Mouse (Mus musculus): ENCODE results near the gene Traf2. TPM values are rescaled to one million over a fixed set of nuclear protein-coding genes. Genes with fewer than 3 reads are reported as not detected.

The Traf2 gene
- total RNA-seq, 4 experiments from 2014 or later = 12.0 to 18.8 (median 15.2) TPM

DNA sequence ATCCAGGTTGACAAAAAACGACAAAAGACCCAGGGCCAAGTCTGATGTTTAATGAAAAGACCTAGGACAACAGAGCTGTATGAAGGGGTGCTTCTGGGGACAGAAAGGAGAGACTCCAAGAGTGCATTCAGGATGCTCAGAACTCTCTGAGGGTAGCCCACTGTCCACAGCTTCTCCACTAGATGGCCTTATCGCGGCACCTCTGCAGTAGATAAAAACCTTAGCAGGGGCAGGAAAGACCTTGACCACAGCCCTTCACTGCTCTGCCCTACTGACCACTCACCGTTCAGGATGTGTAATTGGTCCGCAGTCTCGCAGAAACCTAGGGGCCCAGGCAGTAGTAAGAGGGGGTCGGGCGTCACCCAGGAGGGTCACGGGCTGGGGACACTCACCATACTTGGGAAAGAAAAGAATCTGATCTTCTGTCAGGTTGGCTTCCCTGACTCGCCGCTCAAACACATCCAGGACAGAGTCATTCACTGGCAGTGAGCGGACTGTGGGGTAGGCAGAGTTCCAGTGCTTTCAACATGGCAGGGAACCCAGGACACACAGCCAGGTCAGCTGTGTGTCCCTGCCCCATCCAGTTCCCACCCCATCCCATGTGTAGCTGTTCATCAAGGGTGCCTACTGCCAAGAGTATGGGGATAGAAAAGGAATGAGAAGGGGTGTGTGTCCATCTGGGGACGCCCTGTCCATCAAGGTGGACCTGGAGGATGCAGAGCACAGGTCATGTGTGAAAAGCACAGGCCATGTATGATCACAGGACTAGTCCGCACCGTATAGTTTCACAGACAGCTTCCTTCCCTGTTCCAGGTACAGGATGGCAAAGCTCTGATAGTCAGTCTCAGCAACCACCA, 47.9 kb downstream of the Traf2 start:
- DNase-seq (ENCODE audit: low spot score in 2 of 2) = no peak

DNA sequence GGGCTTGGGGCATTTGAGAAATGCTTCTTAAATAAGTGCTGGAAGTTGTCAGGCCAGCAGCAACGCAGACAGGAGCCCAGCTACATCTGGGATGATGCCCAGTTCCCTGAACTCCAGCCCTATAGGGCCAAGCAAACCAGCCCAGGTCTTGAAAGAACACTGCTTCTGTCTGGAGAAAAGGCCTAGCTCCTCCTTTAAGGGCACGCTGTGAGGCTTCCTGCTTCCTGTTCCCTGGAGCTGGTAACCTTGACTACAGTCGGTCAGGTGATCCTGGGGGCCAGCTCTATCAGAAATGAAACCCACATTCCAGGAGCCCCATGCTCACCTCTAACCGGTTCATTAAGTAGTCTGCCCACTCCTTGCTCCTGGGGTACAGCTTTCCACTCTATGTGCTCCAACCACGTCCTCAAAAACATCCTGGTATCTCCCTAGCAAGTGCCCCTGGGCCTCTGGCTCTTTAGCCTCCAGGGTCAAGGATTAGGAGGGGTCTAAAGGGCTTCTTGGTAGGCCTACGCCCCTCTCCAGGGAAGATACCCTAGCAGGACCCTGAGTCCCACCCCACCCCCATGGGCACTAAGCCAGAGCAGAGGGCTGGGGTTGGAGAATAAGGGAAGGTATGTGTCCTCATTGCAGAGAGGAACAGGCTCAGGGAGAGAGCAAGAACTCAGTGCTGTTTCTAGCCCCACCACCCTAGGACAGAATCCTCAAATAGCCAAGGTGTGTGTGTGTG, 48.7 kb downstream of the Traf2 start:
- no peak for DNase-seq (ENCODE audit: low spot score in 2 of 2)

DNA sequence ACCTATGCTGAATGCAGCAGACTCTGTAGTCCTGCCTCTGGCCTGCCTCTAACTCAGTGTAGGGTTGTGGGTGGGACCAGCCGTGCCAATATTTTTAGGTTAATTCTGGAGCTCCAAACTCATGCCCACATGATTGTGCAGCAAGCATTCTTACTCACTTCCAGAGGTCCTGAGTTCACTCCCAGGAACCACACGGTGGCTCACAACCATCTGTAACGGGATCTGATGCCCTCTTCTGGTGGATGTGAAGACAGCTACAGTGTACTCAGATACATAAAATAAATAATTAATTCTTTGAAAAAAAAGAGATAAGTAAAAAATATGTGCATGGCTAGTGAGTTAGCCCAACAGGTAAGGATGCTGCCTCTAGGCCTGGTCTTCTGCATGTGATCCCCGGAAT, 50.3 kb downstream of the Traf2 start:
- DNase-seq (ENCODE audit: low spot score in 2 of 2) = no peak

DNA sequence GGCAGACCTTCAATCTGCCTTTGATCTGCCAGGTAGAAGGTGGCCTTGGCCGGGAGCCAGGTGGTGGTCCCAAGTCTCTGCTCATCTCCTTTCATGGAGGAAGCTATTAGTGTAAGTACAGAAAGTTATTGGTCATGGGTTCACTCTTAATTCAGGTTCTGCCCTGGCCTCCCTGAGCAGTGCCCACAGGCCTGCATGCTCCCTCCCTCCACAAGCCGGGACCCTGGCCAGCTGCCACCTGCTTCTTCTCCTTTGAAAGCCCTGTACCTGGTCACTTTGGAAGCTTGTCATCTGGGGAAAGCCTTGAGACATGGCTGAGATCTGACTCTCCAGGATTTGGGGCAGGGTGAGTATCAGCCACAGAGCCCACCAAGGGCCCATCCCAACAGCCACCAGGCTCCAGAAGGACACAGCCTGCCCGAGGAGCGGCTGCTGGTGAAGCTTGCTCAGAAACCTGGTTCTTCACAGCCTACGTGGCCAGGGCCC, 53.2 kb downstream of the Traf2 start, which contains the start of gene Lcn12:
TSS of gene Lcn12 (minus strand) at position 436 of the 486 bp plus-strand sequence.
- no peak for DNase-seq (ENCODE audit: low spot score in 2 of 2)

DNA sequence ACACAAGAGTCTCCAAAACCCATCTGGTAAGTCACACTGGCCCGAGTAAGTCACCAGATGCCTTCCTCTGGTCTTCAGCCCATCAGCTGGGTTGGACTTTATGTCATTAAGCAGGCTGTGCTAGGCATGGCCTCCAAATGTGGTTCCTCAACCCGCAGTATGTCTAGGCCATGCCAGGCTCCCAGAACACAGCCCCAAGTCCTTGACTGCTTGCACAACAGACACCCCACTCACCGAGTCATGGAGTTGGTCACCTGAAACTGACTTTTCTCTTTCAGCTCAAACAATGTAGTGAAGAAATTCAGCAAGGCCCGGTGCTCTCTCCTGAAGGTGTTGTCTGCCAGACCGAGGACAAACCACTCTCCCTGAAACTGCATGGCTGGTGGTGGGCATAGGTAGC, 53.8 kb downstream of the Traf2 start:
- no peak for DNase-seq (ENCODE audit: low spot score in 2 of 2)

DNA sequence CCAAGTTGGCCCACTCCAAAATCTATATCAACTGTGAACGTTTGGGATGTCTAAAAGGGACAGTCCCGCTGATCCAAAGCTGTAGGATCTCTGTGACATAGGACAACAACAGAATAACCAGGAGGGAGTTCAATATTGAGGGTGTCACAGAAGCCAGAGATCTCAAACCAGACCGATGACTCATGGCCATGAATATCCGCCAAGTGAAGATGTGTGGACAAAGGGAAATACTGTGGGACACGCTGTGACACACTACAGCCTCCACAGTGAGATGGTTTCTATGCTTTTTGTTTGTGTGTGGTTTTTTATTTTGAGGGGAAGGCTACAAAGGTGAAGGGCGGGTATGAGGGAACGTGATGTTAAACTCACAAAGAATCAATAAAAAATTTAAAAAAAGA, 58.1 kb downstream of the Traf2 start:
- no peak for DNase-seq (ENCODE audit: low spot score in 2 of 2)

DNA sequence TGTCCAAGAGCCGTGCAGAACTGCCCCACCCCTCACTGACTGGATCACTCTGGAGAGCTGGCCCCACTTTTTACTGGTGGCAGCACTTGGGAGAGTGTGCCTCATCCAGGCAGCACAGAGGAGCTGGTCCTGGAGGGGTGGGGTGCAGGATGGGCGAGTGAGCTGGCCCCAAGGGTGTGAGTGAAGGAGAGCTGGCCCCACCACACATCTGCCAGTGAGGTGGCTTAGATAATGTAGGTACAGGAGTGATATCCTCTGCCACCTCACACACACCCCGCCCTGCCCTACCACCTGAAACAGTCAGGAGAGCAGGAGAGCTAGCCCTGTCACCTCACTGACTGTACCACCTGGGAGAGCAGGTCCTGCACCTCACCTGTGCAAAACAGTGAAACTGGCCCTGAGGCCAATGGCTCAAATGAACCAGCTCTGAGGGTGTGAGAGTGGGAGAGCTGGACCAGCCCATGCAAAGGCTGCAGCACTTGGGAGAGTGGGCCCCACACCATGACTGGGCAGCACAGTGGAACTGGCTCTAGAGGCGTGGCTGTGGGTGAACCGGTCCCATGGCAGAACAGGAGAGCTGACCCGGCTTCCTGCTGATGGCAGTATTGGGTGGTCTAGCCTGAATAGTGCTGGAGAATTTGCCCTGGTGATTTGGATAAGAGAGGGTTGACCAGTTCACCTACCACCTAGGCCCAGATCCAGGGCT, 58.6 kb downstream of the Traf2 start:
- DNase-seq (ENCODE audit: low spot score in 2 of 2) = no peak

DNA sequence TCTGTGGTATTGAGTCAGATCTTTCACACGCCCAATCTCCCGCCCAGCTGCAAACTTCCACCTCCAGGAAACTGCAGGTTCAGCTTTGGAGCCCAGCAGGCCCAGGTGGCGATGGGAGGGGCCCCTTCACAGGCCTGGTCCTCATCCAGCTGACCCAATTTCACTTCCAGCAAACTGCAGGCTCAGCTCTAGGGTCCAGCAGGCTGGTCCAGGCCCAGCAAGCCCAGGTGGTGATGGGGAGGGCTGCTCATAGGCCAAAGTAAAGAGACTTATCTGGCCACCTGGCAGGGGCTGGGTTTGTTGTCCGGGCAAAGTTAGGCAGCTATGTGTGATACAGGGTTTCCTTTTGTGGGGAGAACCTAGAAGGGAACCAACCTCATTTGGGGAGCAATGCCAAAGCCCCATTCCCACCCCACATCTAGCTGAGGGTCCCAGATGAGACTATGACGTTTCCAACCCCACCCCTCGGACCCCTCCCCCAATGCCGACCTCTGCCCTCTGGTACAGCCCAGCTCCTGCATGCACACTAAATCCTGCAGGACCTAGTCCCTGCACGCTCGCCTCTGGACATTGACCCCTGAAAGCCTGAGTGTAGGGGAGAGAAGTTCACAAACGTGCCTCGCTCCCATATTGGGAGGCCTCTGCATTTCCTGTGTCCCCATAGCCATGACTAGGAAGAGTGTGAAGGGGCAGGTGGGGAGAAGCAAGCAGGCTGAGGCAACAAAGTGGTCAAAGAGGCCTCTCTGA, 61.7 kb downstream of the Traf2 start:
- DNase-seq (ENCODE audit: low spot score in 2 of 2) = no peak

DNA sequence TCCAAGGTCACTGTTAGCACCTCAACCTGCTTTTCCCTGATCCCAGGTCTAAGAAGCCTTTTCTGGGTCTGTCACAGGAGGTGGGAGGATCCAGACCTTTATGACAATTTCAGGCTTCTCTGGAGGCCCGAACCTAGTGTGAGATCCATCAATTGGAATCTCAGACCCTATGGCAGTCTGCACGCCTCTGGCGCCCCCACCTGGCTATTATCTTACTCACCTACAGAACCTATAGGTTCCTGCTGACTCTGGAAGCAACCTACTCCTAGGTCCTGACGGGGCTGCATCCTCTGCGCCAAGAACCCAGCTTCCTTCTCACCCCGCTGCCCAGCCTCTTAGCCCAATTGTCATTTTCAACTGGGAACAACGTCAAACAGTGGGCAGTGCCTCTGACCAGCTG, 63.8 kb downstream of the Traf2 start:
- DNase-seq (ENCODE audit: low spot score in 2 of 2) = no peak

DNA sequence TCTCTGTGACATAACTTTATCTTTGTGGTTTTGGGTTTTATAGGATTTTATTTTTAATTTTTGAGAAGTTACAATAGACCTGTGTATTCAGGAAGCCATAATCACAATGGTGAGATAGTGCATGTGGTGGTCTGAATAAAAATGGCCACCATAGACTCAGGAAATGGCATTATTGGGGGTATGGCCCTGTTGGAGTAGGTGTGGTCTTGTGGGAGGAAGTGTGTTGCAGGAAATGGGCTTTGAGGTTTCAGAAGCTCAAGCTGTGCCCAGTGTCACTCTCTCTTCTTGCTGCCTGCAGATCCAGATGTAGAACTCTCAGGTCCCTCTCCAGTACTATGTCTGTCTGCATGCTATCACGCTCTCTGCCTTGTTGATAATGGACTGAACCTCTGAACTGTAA, 66.2 kb downstream of the Traf2 start:
- no peak for DNase-seq (ENCODE audit: low spot score in 2 of 2)

DNA sequence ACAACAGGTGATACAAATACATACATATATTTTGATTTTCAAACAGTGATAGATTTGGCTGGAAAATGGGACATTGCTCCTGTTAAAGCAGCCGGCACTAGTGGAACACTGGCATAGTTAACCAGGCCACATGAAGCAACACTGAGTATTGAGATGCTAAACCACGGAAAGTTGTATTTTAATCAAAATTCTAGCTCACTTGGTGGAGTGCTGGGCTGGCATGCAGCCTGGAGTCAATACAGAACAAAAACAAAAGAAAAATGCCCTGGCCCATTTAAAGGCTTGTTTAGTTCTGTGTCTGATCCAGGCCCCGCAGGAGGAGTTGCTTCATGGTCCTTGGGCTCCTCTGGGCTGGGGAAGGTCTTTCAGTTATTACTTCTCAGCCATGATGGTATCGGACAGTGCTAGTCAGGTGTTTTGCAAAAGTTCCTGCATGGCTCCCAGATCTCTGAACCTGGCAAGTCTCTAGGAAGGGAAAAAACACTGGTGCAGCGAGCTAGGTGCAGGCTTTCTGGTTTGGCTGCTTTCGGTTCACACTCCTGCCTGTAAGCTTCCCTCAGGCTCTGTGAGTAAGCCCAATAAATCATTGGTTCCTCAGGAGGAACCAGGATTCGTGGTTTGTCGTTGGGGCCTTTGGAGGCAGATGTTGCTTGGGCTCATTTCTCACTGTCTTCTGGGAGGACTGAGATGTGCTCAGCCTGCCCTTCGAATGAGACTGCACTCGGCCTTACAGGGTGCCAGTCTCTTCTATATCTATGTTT, 67.0 kb downstream of the Traf2 start:
- DNase-seq (ENCODE audit: low spot score in 2 of 2) = no peak

DNA sequence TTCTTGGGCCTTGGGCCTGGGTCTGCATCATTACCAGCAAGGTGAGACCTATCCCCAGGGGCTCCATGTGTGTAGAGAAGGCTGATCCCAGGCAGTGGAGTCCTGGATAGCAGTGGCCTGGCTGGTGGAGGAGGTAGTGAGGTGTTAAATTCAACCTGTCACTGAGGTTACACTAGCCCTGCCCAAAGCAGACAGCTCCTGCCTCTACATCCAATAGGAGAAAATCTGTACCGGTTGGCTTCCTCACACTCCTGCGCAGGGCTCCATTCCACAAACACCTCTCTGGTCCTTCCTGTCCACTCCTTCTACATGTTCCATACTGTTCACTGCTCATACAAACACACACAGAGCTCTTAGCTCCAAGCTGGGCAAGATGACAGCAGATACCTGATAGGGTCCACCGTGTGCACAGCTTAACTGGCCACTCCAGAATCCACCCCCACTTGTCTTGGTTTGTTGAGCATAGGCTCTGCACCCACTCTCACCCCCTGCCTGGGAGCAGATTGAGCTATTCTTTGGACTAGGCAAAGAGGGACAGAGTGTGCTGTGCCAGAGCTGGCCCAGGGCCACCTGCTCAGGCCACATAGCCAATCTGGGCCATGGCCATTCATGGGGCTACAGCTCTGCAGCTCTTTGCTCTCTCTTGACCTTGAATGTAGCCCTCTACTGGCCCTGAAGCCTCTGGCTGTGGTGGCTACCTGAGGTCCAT, 68.6 kb downstream of the Traf2 start:
- DNase-seq (ENCODE audit: low spot score in 2 of 2) = peak; percentile 55 to 59

DNA sequence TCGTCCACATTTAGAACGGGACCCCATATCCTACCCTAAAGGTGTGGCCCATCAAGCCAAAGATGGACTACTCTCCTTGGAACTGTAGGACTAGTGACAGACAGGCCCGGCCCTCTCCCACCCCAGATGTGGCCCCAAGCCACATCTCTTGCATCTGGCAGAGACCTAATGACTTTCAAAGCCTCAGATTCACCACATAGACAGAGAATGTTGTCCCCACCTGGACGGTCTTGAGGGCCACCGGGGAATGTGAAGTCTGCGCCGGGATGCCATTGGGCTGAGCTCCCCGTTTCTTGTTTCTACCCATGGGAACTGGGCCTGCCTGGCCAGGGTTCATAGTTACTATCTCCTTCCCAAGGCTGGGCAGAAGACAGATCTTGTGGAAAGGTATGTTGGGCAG, 69.2 kb downstream of the Traf2 start:
- no peak for DNase-seq (ENCODE audit: low spot score in 2 of 2)

DNA sequence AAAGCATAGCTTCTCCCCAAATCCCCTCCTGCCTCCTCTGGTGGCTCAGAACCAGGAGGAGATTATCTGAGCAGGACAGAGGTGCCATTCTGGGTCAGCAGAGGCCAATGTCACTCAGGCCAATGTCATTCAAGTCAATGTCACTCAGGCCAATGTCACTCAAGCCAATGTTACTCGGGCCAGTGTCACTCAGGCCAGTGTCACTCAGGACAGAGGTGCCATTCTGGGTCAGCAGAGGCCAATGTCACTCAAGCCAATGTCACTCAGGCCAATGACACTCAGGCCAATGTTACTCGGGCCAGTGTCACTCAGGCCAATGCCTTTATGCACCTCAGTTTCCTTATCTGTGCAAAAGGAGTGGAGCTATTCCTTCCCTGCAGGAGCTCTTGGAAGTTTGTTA, 74.2 kb downstream of the Traf2 start:
- DNase-seq (ENCODE audit: low spot score in 2 of 2) = no peak

DNA sequence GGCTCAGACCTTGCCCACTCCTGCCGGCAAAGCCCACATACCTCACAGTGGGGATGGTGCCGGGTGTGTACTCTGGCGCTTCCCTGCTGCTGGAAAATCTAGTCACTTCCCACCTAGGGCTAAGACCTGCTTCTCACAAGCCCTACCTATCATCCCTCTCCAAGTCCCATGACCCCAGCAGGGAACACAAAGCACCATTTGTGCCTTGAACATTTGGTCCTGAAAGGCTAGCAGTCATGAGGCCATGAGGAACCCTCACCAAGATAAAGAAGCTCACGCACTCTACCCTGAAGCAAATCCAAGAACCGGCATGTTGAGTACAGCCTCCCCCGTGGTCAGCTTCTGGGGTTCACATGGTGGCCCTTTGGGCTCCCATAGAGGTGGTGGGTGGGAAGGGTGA, 76.8 kb downstream of the Traf2 start, which contains the start of gene Ptgds:
TSS of gene Ptgds (minus strand) at position 78 of the 400 bp plus-strand sequence.
- DNase-seq (ENCODE audit: low spot score in 2 of 2) = no peak

DNA sequence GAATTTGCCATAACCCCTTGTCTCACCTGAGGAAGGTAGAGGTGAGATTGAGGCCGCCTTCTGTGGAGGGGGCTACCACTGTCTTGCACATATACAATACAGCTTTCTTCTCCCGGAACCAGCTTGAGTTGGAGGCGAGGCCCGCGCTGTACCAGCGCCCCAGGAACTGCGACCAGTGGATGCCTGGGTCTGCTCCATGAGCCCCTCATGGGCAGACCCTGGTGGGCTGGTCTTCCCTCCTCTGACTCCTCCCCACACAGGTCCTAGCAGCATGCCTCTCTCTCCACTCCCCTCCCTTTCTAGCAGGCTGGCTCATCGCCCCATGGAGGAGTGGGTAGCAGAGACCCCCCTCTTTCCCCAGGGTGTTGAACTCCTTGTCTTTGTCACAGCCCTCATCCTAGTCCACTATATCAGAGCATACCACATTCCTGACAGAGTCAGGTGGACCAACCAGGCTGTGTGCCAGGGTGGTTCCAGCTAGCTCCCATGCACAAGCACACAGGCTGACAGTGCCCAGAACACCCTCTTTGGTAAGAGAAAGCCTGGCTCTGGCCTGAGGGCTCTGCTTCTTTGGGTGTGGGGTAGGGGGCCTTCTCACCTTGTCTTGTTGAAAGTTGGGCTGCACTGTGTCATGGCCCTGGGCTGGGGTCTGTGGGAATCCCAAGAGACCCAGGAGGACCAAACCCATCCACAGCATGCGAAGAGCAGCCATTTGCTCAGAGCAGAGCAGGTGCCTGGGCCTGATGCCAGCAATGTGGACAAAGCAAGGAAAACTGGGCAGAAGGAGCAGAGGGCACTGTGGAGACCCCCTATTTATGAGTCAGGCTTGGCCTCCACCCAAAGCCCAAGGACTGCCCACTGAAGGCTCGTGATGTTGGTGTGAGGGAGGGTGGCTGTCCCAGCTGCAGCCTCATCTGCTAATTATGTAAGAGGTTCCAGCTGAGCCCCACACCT, 77.5 kb downstream of the Traf2 start:
- no peak for DNase-seq (ENCODE audit: low spot score in 2 of 2)
